Mouse (Mus musculus) mature B cell (primary cell): ENCODE results near the gene Gucy2d.

Experiments used
- in situ Hi-C: fragments of 300-500 bp; cut with MboI; formaldehyde crosslinking; loops from 2 replicates; pipeline ENCODE4 v1.14.3; 2019

Gene Gucy2d

GRCm38 (mm10) chr7:98513251-98513650 is 73.0 kb downstream of the Gucy2d start:
- in situ Hi-C loops, result no loop called here

- in situ Hi-C loops, result no loop called here
Measured at GRCm38 (mm10) chr7:98522576-98522975, 82.4 kb downstream of the Gucy2d start.

DNA sequence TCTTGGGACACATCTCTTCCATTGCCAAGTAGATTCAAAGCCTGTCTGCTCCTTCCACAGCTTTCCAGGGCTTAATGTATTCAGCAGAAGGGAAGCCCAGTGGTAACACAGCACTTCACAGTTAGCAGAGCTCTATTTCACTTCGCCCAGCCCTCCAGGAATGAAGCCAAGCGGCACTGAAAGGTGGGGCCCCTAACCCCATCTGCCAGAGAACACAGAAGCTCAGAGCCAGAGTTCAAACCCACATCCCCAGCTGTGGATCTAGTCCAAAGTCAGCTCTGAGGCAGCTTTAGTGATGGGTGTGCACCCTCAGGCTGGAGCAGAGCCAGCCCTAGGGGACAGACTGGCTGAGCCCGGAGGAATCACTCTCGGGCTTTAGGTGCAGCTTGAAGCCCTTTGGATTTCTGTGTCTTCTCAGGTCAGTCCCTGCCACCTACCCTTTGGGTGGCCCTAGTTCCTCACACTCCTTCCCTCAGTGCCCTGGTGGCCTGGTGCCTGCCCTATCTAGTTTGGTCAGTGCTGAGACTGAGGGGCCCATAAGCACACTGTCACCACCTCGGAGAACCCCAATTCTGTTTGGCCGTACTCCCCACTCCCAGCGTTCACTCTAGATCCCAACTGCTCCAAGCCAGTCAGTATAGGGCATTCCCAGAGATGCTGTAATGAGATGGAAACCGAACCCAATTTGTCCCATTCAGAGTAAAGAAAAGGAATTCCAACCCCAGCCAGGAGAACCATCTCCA is 83.0 kb downstream of the Gucy2d start:
- in situ Hi-C loops, result no loop called here

DNA sequence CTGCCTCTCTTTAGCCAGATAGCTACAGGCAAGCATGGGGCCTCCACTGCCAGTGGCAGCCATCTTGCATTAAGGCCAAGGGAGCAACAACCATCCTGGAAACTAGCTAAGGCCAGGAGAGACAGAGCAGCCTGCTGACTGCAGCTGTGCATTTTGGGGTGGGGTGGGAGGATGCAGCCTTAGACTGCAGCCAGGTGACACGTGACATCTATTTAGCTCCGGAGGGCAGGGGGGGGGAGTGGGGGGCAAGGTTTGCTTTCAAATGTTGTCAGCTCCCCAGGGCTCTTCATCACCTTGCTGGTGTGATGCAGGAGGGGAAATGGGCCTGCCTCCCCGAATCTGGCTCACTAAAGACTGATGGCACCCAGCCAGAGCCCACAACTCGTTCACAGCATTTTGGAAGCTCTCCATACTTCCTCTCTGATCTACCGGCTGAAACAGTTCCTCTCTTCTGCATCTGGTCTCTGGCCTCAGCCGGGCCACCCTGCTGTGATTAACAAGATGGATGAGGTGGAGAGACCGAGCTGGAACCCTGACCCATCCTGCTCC is 83.7 kb downstream of the Gucy2d start:
- in situ Hi-C loops, result no loop called here

GRCm38 (mm10) chr7:98524401-98524800 is 84.2 kb downstream of the Gucy2d start:
- in situ Hi-C loops, result no loop called here

GRCm38 (mm10) chr7:98524869-98525699 is 84.9 kb downstream of the Gucy2d start:
- in situ Hi-C loops, result no loop called here
